Mouse (Mus musculus) T-helper 17 cell (primary cell): Measurements from ENCODE around the gene Supt20.

Source experiments
- in situ Hi-C, 2 experiments: fragments of 300-600 bp; cut with MboI, MseI; formaldehyde crosslinking; loops; 1 replicate in 1 of 2; 2 replicates in 1 of 2; pipeline ENCODE4 v1.15.1; 2025; ENCODE audit warnings: high pct_unique_total_duplicates in 2 of 2

Supt20 gene

GRCm38 (mm10) chr3:54692202-54693055 is at the start of gene Supt20:
Gene Supt20 (plus strand): TSS chr3:54692807.
- in situ Hi-C loops, result loop anchor here in 1 of 2 experiments (25.0 kb wide), 1 partner anchor 830 kb away; the partner anchor contains the start of gene Ufm1

GRCm38 (mm10) chr3:54642851-54643250 is 49.8 kb upstream of the Supt20 start:
- in situ Hi-C loops, result no loop called here

GRCm38 (mm10) chr3:54647583-54647982 is 45.0 kb upstream of the Supt20 start:
- in situ Hi-C loops, result no loop called here

GRCm38 (mm10) chr3:54651576-54651975 is 41.0 kb upstream of the Supt20 start:
- in situ Hi-C loops, result no loop called here

- in situ Hi-C loops, result no loop called here
These were observed 38.4 kb upstream of the Supt20 start for GRCm38 (mm10) chr3:54654169-54654568.

GRCm38 (mm10) chr3:54657090-54657489 is 35.5 kb upstream of the Supt20 start:
- in situ Hi-C loops, result no loop called here

- in situ Hi-C loops, result no loop called here
These were observed 34.5 kb upstream of the Supt20 start for GRCm38 (mm10) chr3:54657888-54658626.

GRCm38 (mm10) chr3:54659736-54660135 is 32.9 kb upstream of the Supt20 start:
- in situ Hi-C loops, result loop anchor here in 1 of 2 experiments (10.0 kb wide), 1 partner anchor 85 kb away; no protein-coding TSS in a partner anchor

- in situ Hi-C loops, result loop anchor here in 1 of 2 experiments (10.0 kb wide), 1 partner anchor 88 kb away; no protein-coding TSS in a partner anchor
These were observed 30.2 kb upstream of the Supt20 start for GRCm38 (mm10) chr3:54662411-54662810.

- in situ Hi-C loops, result loop anchor here in 1 of 2 experiments (10.0 kb wide), 1 partner anchor 93 kb away; no protein-coding TSS in a partner anchor
These were observed 24.5 kb upstream of the Supt20 start for GRCm38 (mm10) chr3:54668141-54668540.

- in situ Hi-C loops, result loop anchor here in 1 of 2 experiments (10.0 kb wide), 1 partner anchor 94 kb away; no protein-coding TSS in a partner anchor
These were observed 23.9 kb upstream of the Supt20 start for GRCm38 (mm10) chr3:54668722-54669121.

GRCm38 (mm10) chr3:54669559-54669958 is 23.0 kb upstream of the Supt20 start:
- in situ Hi-C loops, result loop anchor here in 1 of 2 experiments (10.0 kb wide), 1 partner anchor 95 kb away; no protein-coding TSS in a partner anchor

GRCm38 (mm10) chr3:54672111-54672510 is 20.5 kb upstream of the Supt20 start:
- in situ Hi-C loops, result loop anchor here in 1 of 2 experiments (5.0 kb wide), 1 partner anchor 315 kb away; no protein-coding TSS in a partner anchor

- in situ Hi-C loops, result loop anchor here in 1 of 2 experiments (5.0 kb wide), 1 partner anchor 316 kb away; no protein-coding TSS in a partner anchor
These were observed 19.8 kb upstream of the Supt20 start for GRCm38 (mm10) chr3:54672557-54673529.

- in situ Hi-C loops, result loop anchor here in 1 of 2 experiments (25.0 kb wide), 1 partner anchor 815 kb away; the partner anchor contains the start of gene Ufm1
These were observed 15.8 kb upstream of the Supt20 start for GRCm38 (mm10) chr3:54676818-54677217.

GRCm38 (mm10) chr3:54681310-54682204 is 11.1 kb upstream of the Supt20 start:
- in situ Hi-C loops, result loop anchor here in 1 of 2 experiments (25.0 kb wide), 1 partner anchor 819 kb away; the partner anchor contains the start of gene Ufm1

GRCm38 (mm10) chr3:54685202-54685601 is 7.4 kb upstream of the Supt20 start:
- in situ Hi-C loops, result loop anchor here (5.0 to 25.0 kb wide), 2 partner anchors 333 to 823 kb away; partner anchors contain the start of gene Ufm1 (in 1 of the 2)

- in situ Hi-C loops, result loop anchor here (5.0 to 25.0 kb wide), 2 partner anchors 335 to 825 kb away; partner anchors contain the start of gene Ufm1 (in 1 of the 2)
These were observed 5.4 kb upstream of the Supt20 start for GRCm38 (mm10) chr3:54687245-54687644.

- in situ Hi-C loops, result loop anchor here (5.0 to 25.0 kb wide), 2 partner anchors 337 to 827 kb away; partner anchors contain the start of gene Ufm1 (in 1 of the 2)
These were observed 3.5 kb upstream of the Supt20 start for GRCm38 (mm10) chr3:54689091-54689490.
